Mouse (Mus musculus) midbrain, postnatal 0 days (tissue): ENCODE measurements at regions not wholly inside any gene's neighbourhood (a gene's known extent, or its start where the extent isn't known, plus 50 kb on each side); places are given as distances from the start of the nearest gene placed in this dataset.

Experiments used
- ATAC-seq: fragments of 200-750 bp; cut with Nextera tagmentation; 2 replicates; pipeline ENCODE4 v1.8.0; 2017; ENCODE audit warnings: moderate number of reproducible peaks, mild to moderate bottlenecking, moderate TSS enrichment, moderate library complexity; ENCODE audit not compliant: low FRiP score
- DNase-seq: peaks from one replicate; pipeline ENCODE4 v3.0.0-alpha.2; 2015; ENCODE audit warnings: low spot score
- H3K27ac ChIP-seq: fragments of 300-500 bp; sonication (generic); 2 replicates; pipeline ENCODE4 v1.5.1; 2014; ENCODE audit warnings: low read depth, mild to moderate bottlenecking, low read length, mixed read lengths
- H3K27me3 ChIP-seq: fragments of 300-500 bp; sonication (generic); 2 replicates; pipeline ENCODE4 v1.6.1; 2014; ENCODE audit warnings: low read length, control low read depth, mixed read lengths; ENCODE audit not compliant: insufficient read depth
- H3K36me3 ChIP-seq: fragments of 300-500 bp; sonication (generic); 2 replicates; pipeline ENCODE4 v1.6.1; 2014; ENCODE audit warnings: low read length, control low read depth, mixed read lengths; ENCODE audit not compliant: insufficient read depth
- H3K4me1 ChIP-seq: fragments of 300-500 bp; sonication (generic); 2 replicates; pipeline ENCODE4 v1.6.1; 2014; ENCODE audit warnings: mild to moderate bottlenecking, control low read depth, antibody characterized with exemption, low read length, mixed read lengths; ENCODE audit not compliant: insufficient read depth
- H3K4me2 ChIP-seq: fragments of 300-500 bp; sonication (generic); 2 replicates; pipeline ENCODE4 v1.6.1; 2014; ENCODE audit warnings: low read depth, mild to moderate bottlenecking, low read length, mixed read lengths; ENCODE audit not compliant: poor library complexity, severe bottlenecking
- H3K4me3 ChIP-seq: fragments of 300-500 bp; sonication (generic); 2 replicates; pipeline ENCODE4 v1.5.1; 2014; ENCODE audit warnings: low read depth, mild to moderate bottlenecking, low read length, moderate library complexity
- H3K9ac ChIP-seq: fragments of 300-500 bp; sonication (generic); replicated peaks from 2 replicates; pipeline ENCODE4 v1.6.1; 2014; ENCODE audit warnings: mild to moderate bottlenecking, low read length, moderate library complexity, mixed read lengths; ENCODE audit not compliant: poor library complexity, severe bottlenecking
- H3K9me3 ChIP-seq: fragments of 300-500 bp; sonication (generic); 2 replicates; pipeline ENCODE4 v1.6.1; 2016; ENCODE audit warnings: low read length, control low read depth
- CTCF ChIP-seq: IDR thresholded peaks from 2 replicates; pipeline ENCODE4 v1.5.1; 2016; ENCODE audit warnings: antibody characterized with exemption, mild to moderate bottlenecking
- WGBS: fragments of 180-500 bp; shearing (Covaris S2); extraction: QIAGEN DNeasy Blood & Tissue Kit; methylation state at CpG from one replicate; pipeline ENCODE4 v1.1.7; 2014; 5-methylcytosine and 5-hydroxymethylcytosine counted together

- TF ChIP-seq CTCF, result no peak
- no peaks in the 10 kb centered on the region for H3K27me3 ChIP-seq
- no peak overlapping the region for H3K27ac ChIP-seq
- ATAC-seq, result no peak
- no peak for DNase-seq
- no peak overlapping the region for H3K4me3 ChIP-seq
- no peaks in the 10 kb centered on the region for H3K36me3 ChIP-seq
- 49% methylated on average over 2 of the region's 2 CpGs for WGBS
- no peak overlapping the region for H3K9ac ChIP-seq
- H3K9me3 ChIP-seq, result no peaks in the 10 kb centered on the region
- no peak overlapping the region for H3K4me2 ChIP-seq
- H3K4me1 ChIP-seq, result no peaks in the 10 kb centered on the region
These were observed 836.8 kb upstream of the Adgrl2 start for GRCm38 (mm10) chr3:149827181-149827580.

DNA sequence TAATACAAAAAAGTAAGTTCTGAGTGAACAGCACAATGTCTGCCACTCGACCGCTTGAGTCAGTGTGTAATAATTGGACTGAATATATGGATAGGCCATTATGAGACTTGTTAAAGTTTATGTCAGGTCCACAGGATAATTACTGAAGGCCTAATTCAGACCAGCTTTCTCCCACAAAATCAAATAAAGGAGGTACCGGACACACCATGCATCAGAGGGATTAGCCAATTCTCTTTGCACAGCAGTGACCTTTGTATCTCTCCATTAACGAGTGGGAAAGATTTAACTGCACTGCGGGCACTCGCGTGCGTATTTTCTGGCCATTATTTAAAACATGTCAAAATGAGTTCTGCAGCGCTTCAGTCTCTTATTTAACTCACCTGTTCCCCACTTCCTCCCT lies 836.4 kb upstream of the Adgrl2 start:
- H3K36me3 ChIP-seq, result no peaks in the 10 kb centered on the region
- H3K4me1 ChIP-seq, result no peaks in the 10 kb centered on the region
- H3K27me3 ChIP-seq, result no peaks in the 10 kb centered on the region
- no peak overlapping the region for H3K27ac ChIP-seq
- no peak overlapping the region for H3K4me2 ChIP-seq
- no peak overlapping the region for H3K9ac ChIP-seq
- ATAC-seq, result no peak
- H3K9me3 ChIP-seq, result no peaks in the 10 kb centered on the region
- no peak for DNase-seq
- H3K4me3 ChIP-seq, result no peak overlapping the region
- 30% methylated on average over 9 of the region's 9 CpGs for WGBS
- TF ChIP-seq CTCF, result no peak

- no peak for TF ChIP-seq CTCF
- H3K4me1 ChIP-seq, result no peaks in the 10 kb centered on the region
- H3K27me3 ChIP-seq, result no peaks in the 10 kb centered on the region
- no peak for ATAC-seq
- H3K4me2 ChIP-seq, result no peak overlapping the region
- WGBS, result 85% methylated on average over 3 of the region's 3 CpGs
- no peak overlapping the region for H3K27ac ChIP-seq
- no peaks in the 10 kb centered on the region for H3K9me3 ChIP-seq
- H3K36me3 ChIP-seq, result no peaks in the 10 kb centered on the region
- no peak overlapping the region for H3K4me3 ChIP-seq
- DNase-seq, result no peak
- no peak overlapping the region for H3K9ac ChIP-seq
These were observed 830.3 kb upstream of the Adgrl2 start for GRCm38 (mm10) chr3:149820670-149821069.

DNA sequence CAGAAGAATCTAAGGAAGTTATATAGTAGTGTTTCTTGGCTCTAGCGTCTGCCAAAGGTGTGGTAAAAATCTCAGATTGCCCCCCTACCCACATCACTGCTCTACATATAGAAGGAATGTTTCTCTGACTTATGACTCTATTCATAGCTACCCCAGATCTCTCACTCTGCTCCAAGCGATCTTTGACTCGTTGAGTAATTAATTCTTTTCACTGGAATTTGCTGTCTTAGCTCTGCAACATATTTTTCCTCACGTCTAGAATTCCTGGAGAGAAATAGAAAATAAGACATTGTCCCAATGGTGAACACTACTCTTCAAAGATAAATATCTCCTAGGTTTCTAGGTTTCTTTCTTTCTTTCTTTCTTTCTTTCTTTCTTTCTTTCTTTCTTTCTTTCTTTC lies 829.5 kb upstream of the Adgrl2 start:
- no peaks in the 10 kb centered on the region for H3K9me3 ChIP-seq
- DNase-seq (no peak), ATAC-seq (no peak)
- H3K4me3 ChIP-seq, result no peak overlapping the region
- H3K4me2 ChIP-seq, result no peak overlapping the region
- H3K9ac ChIP-seq, result no peak overlapping the region
- 79% methylated on average over 4 of the region's 4 CpGs for WGBS
- H3K27me3 ChIP-seq, result no peaks in the 10 kb centered on the region
- H3K36me3 ChIP-seq, result no peaks in the 10 kb centered on the region
- H3K27ac ChIP-seq, result no peak overlapping the region
- TF ChIP-seq CTCF, result no peak
- H3K4me1 ChIP-seq, result no peaks in the 10 kb centered on the region

DNA sequence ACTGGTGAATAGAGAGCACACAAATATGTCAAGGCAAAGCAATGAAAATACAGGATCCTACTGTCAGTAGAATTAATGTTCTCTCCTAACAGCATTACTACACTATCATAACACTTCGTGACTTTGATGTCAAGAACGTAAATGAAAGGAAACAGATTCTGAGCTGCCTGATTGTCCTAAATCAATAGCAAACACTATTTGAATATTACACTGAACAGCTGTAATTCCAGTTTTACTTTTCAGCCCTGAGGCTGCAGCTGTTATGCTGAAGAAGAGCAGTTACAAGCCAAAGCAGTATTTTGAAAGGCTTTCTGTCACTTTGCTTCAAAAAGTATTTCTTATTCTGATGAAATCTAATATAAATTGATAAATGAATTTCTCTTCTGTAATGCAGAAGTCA lies 828.7 kb upstream of the Adgrl2 start:
- Histone ChIP-seq H3K9ac (no peak overlapping the region), H3K4me3 (no peak overlapping the region), H3K4me1 (no peaks in the 10 kb centered on the region), H3K36me3 (no peaks in the 10 kb centered on the region), H3K4me2 (no peak overlapping the region), H3K27me3 (no peaks in the 10 kb centered on the region), H3K27ac (no peak overlapping the region), H3K9me3 (no peaks in the 10 kb centered on the region)
- TF ChIP-seq CTCF, result no peak
- DNase-seq, result no peak
- no peak for ATAC-seq
- WGBS, result 73% methylated on average over 2 of the region's 2 CpGs

- H3K4me1 ChIP-seq, result no peaks in the 10 kb centered on the region
- no peaks in the 10 kb centered on the region for H3K27me3 ChIP-seq
- DNase-seq (no peak), ATAC-seq (no peak)
- no peaks in the 10 kb centered on the region for H3K36me3 ChIP-seq
- no peak overlapping the region for H3K27ac ChIP-seq
- 66% methylated on average over 2 of the region's 2 CpGs for WGBS
- no peak overlapping the region for H3K4me3 ChIP-seq
- no peaks in the 10 kb centered on the region for H3K9me3 ChIP-seq
- H3K9ac ChIP-seq, result no peak overlapping the region
- H3K4me2 ChIP-seq, result no peak overlapping the region
- no peak for TF ChIP-seq CTCF
These were observed 820.7 kb upstream of the Adgrl2 start for GRCm38 (mm10) chr3:149811036-149811435.

- DNase-seq, result no peak
- no peak for TF ChIP-seq CTCF
- Histone ChIP-seq H3K4me1 (no peaks in the 10 kb centered on the region), H3K27ac (no peak overlapping the region), H3K36me3 (no peaks in the 10 kb centered on the region), H3K4me3 (no peak overlapping the region), H3K4me2 (no peak overlapping the region), H3K9ac (no peak overlapping the region), H3K9me3 (no peaks in the 10 kb centered on the region), H3K27me3 (no peaks in the 10 kb centered on the region)
- ATAC-seq, result no peak
- WGBS, result 59% methylated on average over 6 of the region's 6 CpGs
These were observed 815.0 kb upstream of the Adgrl2 start for GRCm38 (mm10) chr3:149805345-149805744.
